Mouse (Mus musculus) testis, adult 2 months (tissue): ENCODE measurements around the gene 4930404N11Rik.

Experiments used
- CTCF ChIP-seq: fragments of 200-500 bp; IDR thresholded peaks from 2 replicates; pipeline ENCODE4 v1.5.1; 2012; ENCODE audit warnings: low read depth, mild to moderate bottlenecking, inconsistent platforms, low read length, moderate library complexity; ENCODE audit not compliant: control insufficient read depth, insufficient read depth, insufficient replicate concordance
- POLR2A ChIP-seq: fragments of 200-500 bp; IDR thresholded peaks from 2 replicates; pipeline ENCODE4 v1.6.1; 2012; ENCODE audit warnings: low read depth, mild to moderate bottlenecking, inconsistent platforms, low read length, moderate library complexity; ENCODE audit not compliant: control insufficient read depth

GRCm38 (mm10) chr10:81335393-81336340 is 29.9 kb downstream of the 4930404N11Rik start:
- TF ChIP-seq CTCF: no peak
- no peak for TF ChIP-seq POLR2A
